Mouse (Mus musculus): Measurements from ENCODE around the gene Gm20683.

- no peak for TF ChIP-seq POLR2A (IDR thresholded peaks at IDR 0.05; ENCODE audit: extremely low read depth, insufficient read depth, low read length)
- no peak for TF ChIP-seq CTCF (IDR thresholded peaks at IDR 0.05; ENCODE audit: low read depth, low read length)
These were observed 44.6 kb downstream of the Gm20683 start, which contains the start of gene Metrn for GRCm38 (mm10) chr17:25796951-25797369.

All from liver, adult 2 months (tissue).